Mouse (Mus musculus) midbrain, embryonic 10.5 days (tissue): ENCODE measurements around the gene Lcp2. TPM values are rescaled to one million over a fixed set of nuclear protein-coding genes. Genes with fewer than 3 reads are reported as not detected.
"Not testable (repeated sequence)": the region's sequence is repeated elsewhere in the genome, so short reads cannot be mapped to it uniquely, and the experiment has no call there.

Experiments
- DNase-seq: peaks from one replicate; pipeline ENCODE4 v3.0.0-alpha.2; 2017; ENCODE audit warnings: low spot score
- H3K27ac ChIP-seq: fragments of 300-500 bp; sonication (generic); replicated peaks from 2 replicates; pipeline ENCODE4 v1.5.1; 2016; ENCODE audit warnings: mild to moderate bottlenecking
- H3K27me3 ChIP-seq: fragments of 300-500 bp; sonication (generic); 2 replicates; pipeline ENCODE4 v1.6.1; 2016; ENCODE audit warnings: low read depth, mild to moderate bottlenecking; ENCODE audit not compliant: poor library complexity, severe bottlenecking
- H3K36me3 ChIP-seq: fragments of 300-500 bp; sonication (generic); 2 replicates; pipeline ENCODE4 v1.6.1; 2016; ENCODE audit warnings: mild to moderate bottlenecking, moderate library complexity
- H3K4me1 ChIP-seq: fragments of 300-500 bp; sonication (generic); 2 replicates; pipeline ENCODE4 v1.6.1; 2016
- H3K4me3 ChIP-seq: fragments of 300-500 bp; sonication (generic); 2 replicates; pipeline ENCODE4 v1.5.1; 2016; ENCODE audit warnings: mild to moderate bottlenecking, moderate library complexity
- H3K9me3 ChIP-seq: fragments of 300-500 bp; sonication (generic); replicated peaks from 2 replicates; pipeline ENCODE4 v1.6.1; 2016; ENCODE audit warnings: mild to moderate bottlenecking
- WGBS: fragments of 180-500 bp; shearing (Covaris S2); methylation state at CpG from one replicate; pipeline ENCODE4 v1.1.7; 2016; 5-methylcytosine and 5-hydroxymethylcytosine counted together
- polyA plus RNA-seq: library from polyadenylated mRNA; unstranded; fragments of >200 nt; fragmentation: Nextera tagmentation; extraction: Ambion mirVana; gene quantifications from 2 replicates; pipeline ENCODE4 v1.2.1, GENCODE M21; 2016

Gene Lcp2
- polyA plus RNA-seq, 1 experiment from 2014 or later = 1.8 TPM

DNA sequence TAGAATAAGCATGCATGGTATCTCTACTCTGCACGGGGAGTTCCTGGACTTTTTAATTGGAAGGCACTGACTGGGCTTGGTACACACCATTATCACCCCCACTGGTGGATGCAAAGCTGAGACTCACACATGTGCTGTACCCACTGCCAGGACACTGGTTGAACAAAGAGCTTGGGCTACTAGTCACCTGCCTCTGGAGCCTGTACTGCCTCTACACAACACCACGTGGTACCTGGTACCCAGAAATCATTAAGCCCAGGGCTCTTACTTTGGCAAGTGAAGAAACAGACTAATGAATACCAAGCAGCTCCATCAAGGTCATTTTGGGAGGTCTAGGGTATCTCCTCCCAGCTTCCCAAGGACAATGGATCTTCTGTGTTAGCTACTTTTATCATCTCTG lies 67.0 kb downstream of the Lcp2 start:
- Histone ChIP-seq H3K27ac (no peak overlapping the region), H3K4me3 (no peak overlapping the region)
- 92% methylated on average over 2 of the region's 2 CpGs for WGBS

DNA sequence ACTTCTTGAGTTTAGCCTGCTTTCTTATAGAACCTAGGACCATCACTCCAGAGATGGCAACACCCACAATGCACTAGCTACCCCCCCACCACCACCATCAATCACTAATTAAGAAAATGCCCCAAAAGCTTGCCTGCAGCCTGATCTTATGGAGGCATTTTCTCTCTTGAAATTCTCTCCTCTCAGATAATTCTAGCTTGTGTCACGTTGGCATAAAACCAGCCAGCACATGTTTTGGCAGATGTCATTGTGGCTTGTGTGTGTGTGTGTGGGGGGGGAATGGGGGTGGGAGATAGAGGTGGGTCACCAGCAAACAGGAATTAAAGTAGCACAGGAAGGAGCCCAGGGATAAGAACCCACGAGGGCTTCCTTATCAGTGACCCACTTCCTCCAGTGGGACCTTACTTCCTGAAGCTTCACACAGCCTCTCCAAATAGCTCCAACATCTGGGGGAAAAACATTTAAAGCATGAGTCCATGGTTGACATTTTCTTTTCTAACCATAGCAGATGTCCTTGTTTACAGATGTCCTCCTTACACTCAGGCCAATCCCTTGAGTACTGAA lies 69.9 kb downstream of the Lcp2 start:
- Histone ChIP-seq H3K36me3 (no peaks in the 10 kb centered on the region), H3K4me1 (peaks cover 11% of the 10 kb centered on the region), H3K27me3 (no peaks in the 10 kb centered on the region), H3K4me3 (no peak overlapping the region), H3K9me3 (no peaks in the 10 kb centered on the region), H3K27ac (no peak overlapping the region)
- 69% methylated on average over 2 of the region's 2 CpGs for WGBS
- DNase-seq = no peak

More for the DNA sequence above, 67.0 kb downstream of the Lcp2 start:
- DNase-seq = no peak
- Histone ChIP-seq H3K9me3 (no peaks in the 10 kb centered on the region), H3K36me3 (no peaks in the 10 kb centered on the region), H3K4me1 (peaks cover 11% of the 10 kb centered on the region), H3K27me3 (no peaks in the 10 kb centered on the region)

DNA sequence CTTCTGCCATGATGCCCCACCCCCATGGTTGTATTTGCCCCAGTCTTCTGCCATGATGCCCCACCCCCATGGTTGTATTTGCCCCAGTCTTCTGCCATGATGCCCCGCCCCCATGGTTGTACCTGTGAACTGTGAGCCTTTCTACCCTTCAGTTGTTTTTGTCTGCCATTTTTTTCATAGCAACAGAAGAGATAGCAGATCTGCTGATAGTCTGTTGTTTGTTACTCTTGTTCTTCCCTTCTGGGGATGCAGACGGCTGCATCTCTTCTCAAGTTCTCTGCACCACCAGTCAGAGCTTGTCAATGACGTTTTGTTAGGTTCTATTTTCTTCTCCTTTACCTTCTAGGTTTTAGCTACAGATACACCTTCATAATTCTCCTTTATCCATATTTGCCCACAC lies 70.9 kb downstream of the Lcp2 start:
- no peak overlapping the region for H3K27ac ChIP-seq
- no peaks in the 10 kb centered on the region for H3K36me3 ChIP-seq
- WGBS = 85% methylated on average over 3 of the region's 3 CpGs
- H3K4me1 ChIP-seq = peaks cover 10% of the 10 kb centered on the region
- H3K27me3 ChIP-seq = no peaks in the 10 kb centered on the region
- H3K4me3 ChIP-seq = no peak overlapping the region
- no peak for DNase-seq
- H3K9me3 ChIP-seq = no peaks in the 10 kb centered on the region

DNA sequence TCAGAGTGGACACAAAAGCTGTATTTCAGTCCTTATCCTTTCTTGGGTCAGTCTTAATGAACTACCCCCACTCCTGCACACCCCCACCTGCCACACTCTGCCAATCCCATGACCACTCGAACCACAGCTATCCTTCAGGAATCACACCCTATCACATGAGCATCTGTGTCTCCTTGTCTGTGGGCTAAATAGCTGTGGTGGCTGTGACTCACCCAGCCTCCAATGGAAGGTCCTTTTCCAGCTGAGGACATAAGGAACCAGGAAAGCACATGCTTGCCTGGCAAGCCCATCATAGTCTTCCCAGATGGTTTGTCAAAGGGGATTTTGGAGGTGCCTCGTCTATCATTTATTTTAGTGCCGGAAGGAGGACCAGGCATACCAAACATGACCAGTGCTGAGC lies 71.6 kb downstream of the Lcp2 start:
- 83% methylated on average over 3 of the region's 3 CpGs for WGBS
- Histone ChIP-seq H3K27me3 (no peaks in the 10 kb centered on the region), H3K9me3 (no peaks in the 10 kb centered on the region), H3K36me3 (no peaks in the 10 kb centered on the region), H3K27ac (no peak overlapping the region), H3K4me1 (peaks cover 2% of the 10 kb centered on the region), H3K4me3 (no peak overlapping the region)
- no peak for DNase-seq

DNA sequence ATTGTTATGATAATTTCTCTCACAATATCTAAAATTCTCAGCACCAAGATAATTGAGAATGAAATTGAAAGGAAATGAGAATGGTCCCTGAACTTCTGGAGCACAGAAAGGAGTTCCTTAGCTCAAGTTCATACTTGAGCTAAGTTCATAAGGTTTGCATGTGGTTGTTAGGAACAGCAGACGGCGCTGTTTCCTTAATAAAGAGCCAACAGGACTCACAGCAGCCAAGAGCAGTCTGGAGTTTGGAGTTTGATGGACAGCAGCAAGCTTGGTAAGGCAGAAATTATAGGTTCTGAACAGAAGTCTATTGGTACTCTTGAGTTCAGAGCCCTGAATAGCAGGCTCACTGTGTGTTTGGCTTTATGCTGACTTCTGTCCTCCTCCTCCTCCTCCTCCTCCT lies 76.4 kb downstream of the Lcp2 start:
- no peaks in the 10 kb centered on the region for H3K27me3 ChIP-seq
- no peaks in the 10 kb centered on the region for H3K4me1 ChIP-seq
- H3K36me3 ChIP-seq = no peaks in the 10 kb centered on the region
- no peak overlapping the region for H3K27ac ChIP-seq
- DNase-seq = no peak
- H3K9me3 ChIP-seq = no peaks in the 10 kb centered on the region
- WGBS = 20% methylated on average over 2 of the region's 2 CpGs
- H3K4me3 ChIP-seq = no peak overlapping the region

DNA sequence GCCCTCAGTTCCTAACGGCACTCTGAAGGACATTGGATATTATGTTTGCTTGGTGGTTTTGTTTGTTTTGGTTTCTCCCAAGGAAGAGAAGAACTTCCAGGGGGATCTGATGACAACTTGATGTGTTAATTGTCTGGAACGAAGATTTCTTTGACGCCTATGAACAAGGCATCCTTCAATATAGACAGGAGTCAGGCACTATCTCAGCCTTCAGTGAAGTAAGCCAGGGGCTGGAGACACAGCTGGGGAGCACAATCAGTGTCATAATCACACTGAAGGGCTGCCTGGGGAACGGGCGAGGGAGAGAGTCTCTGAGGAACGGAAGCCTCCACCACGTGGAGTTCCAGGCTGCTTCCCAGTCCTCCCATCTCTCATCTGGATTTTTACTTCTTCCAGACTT lies 78.1 kb downstream of the Lcp2 start:
- no peak for DNase-seq
- no peaks in the 10 kb centered on the region for H3K9me3 ChIP-seq
- H3K4me3 ChIP-seq = no peak overlapping the region
- no peaks in the 10 kb centered on the region for H3K27me3 ChIP-seq
- no peak overlapping the region for H3K27ac ChIP-seq
- no peaks in the 10 kb centered on the region for H3K4me1 ChIP-seq
- 71% methylated on average over 7 of the region's 7 CpGs for WGBS
- H3K36me3 ChIP-seq = no peaks in the 10 kb centered on the region

DNA sequence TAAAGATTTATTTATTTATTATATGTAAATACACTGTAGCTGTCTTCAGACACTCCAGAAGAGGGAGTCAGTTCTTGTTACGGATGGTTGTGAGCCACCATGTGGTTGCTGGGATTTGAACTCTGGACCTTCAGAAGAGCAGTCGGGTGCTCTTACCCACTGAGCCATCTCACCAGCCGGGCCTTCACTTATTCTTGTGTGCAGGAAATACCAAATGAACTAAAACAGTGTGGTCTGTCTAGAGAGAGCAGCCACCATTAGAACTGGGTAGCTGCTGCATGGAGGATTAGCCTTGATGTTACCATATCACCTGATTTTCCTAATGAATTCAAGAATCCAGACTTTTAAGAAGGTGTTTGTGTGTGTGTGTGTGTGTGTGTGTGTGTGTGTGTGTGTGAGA lies 79.0 kb downstream of the Lcp2 start:
- not testable (repeated sequence) for H3K27me3 ChIP-seq, H3K36me3 ChIP-seq, H3K9me3 ChIP-seq, H3K4me3 ChIP-seq, H3K4me1 ChIP-seq, H3K27ac ChIP-seq, DNase-seq
- WGBS = 91% methylated on average over 3 of the region's 3 CpGs

DNA sequence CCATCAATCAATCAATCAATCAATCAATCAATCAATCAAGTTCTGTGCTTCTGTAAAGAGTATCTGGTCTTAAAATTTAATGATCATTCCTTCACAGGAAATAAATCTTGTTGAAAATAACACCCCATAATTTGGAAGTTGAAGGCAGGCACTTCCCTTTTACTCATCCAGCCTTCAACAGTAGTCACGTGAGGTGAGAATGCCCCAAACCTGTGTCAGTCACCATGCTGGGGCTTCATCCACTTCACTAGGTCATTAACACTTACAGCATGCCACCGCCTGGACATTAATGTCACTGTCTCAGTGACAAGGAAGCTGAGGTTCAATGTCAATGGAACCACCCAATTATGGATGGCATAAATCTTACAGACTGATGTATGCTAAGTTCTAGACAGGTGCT lies 81.7 kb downstream of the Lcp2 start:
- no peak for DNase-seq
- no peak overlapping the region for H3K4me3 ChIP-seq
- no peaks in the 10 kb centered on the region for H3K36me3 ChIP-seq
- no peaks in the 10 kb centered on the region for H3K9me3 ChIP-seq
- no peaks in the 10 kb centered on the region for H3K27me3 ChIP-seq
- H3K27ac ChIP-seq = no peak overlapping the region
- 86% methylated on average over 2 of the region's 2 CpGs for WGBS
- no peaks in the 10 kb centered on the region for H3K4me1 ChIP-seq

DNA sequence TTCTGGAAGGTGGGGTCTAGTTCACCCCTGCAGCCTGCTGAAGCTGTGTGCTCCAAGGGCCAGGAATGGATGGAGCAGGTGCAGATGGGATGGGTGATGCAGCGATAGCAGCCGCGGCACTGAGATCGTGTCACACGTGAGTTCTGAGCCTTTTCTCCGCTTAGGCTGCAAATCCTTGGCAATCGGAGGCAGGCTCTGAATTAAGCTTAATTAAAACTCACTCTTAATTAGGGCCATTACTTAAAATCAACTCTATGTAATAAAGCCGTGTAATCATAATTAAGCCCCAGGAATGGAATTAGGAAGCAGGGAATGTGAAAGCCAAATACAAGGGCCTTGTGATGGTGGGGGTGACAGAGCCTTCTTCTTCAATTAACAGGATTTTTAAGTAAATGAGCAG lies 92.6 kb downstream of the Lcp2 start:
- DNase-seq = no peak
- no peak overlapping the region for H3K4me3 ChIP-seq
- no peaks in the 10 kb centered on the region for H3K36me3 ChIP-seq
- WGBS = 92% methylated on average over 8 of the region's 8 CpGs
- no peak overlapping the region for H3K27ac ChIP-seq
- no peaks in the 10 kb centered on the region for H3K9me3 ChIP-seq
- no peaks in the 10 kb centered on the region for H3K4me1 ChIP-seq
- no peaks in the 10 kb centered on the region for H3K27me3 ChIP-seq

Other genes with a start within 250 kb of the Lcp2 start
- gene Kcnmb1, start 83.9 kb upstream of the Lcp2 start, polyA plus RNA-seq = 0.19 and 0.25 TPM in 2 replicates
- 5.8 and 8.1 TPM in 2 replicates for gene Kcnip1, start 53.8 kb upstream of the Lcp2 start, polyA plus RNA-seq
- gene 4930469K13Rik, start 51.6 kb downstream of the Lcp2 start, polyA plus RNA-seq = not detected in 2 replicates
- gene Foxi1, start 161.2 kb downstream of the Lcp2 start, polyA plus RNA-seq = not detected in 2 replicates